Mouse (Mus musculus) forebrain, embryonic 14.5 days (tissue): ENCODE measurements at regions not wholly inside any gene's neighbourhood (a gene's known extent, or its start where the extent isn't known, plus 50 kb on each side); places are given as distances from the start of the nearest gene placed in this dataset.

Source experiments
- ATAC-seq: fragments of 200-750 bp; cut with Nextera tagmentation; 2 replicates; pipeline ENCODE4 v1.8.0; 2017; ENCODE audit warnings: mild to moderate bottlenecking, moderate library complexity
- DNase-seq: peaks from one replicate; pipeline ENCODE4 v3.0.0-alpha.2; 2015; ENCODE audit warnings: low spot score
- H3K27ac ChIP-seq: fragments of 300-500 bp; sonication (generic); 2 replicates; pipeline ENCODE4 v1.5.1; 2014; ENCODE audit warnings: low read depth, mild to moderate bottlenecking, control low read depth, low read length, moderate library complexity
- H3K27me3 ChIP-seq: fragments of 300-500 bp; sonication (generic); replicated peaks from 2 replicates; pipeline ENCODE4 v1.6.1; 2014; ENCODE audit warnings: low read length, control low read depth, mixed read lengths; ENCODE audit not compliant: control insufficient read depth, insufficient read depth
- H3K36me3 ChIP-seq: fragments of 300-500 bp; sonication (generic); 2 replicates; pipeline ENCODE4 v1.6.1; 2014; ENCODE audit warnings: low read length, control low read depth; ENCODE audit not compliant: control insufficient read depth, insufficient read depth
- H3K4me1 ChIP-seq: fragments of 300-500 bp; sonication (generic); 2 replicates; pipeline ENCODE4 v1.6.1; 2014; ENCODE audit warnings: antibody characterized with exemption, low read length, control low read depth; ENCODE audit not compliant: control insufficient read depth, insufficient read depth
- H3K4me2 ChIP-seq: fragments of 300-500 bp; sonication (generic); 2 replicates; pipeline ENCODE4 v1.6.1; 2014; ENCODE audit warnings: mild to moderate bottlenecking, control low read depth, low read length
- H3K4me3 ChIP-seq: fragments of 300-500 bp; sonication (generic); 2 replicates; pipeline ENCODE4 v1.5.1; 2014; ENCODE audit warnings: low read depth, low read length, control low read depth
- H3K9ac ChIP-seq: fragments of 300-500 bp; sonication (generic); 2 replicates; pipeline ENCODE4 v1.6.1; 2014; ENCODE audit warnings: mild to moderate bottlenecking, low read length, control low read depth, moderate library complexity
- H3K9me3 ChIP-seq: fragments of 300-500 bp; sonication (generic); replicated peaks from 2 replicates; pipeline ENCODE4 v1.6.1; 2016; ENCODE audit warnings: low read length, control low read depth, mixed read lengths; ENCODE audit not compliant: control insufficient read depth
- WGBS: fragments of 180-500 bp; shearing (Covaris S2); extraction: QIAGEN DNeasy Blood & Tissue Kit; methylation state at CpG from one replicate; pipeline ENCODE4 v1.1.7; 2014; 5-methylcytosine and 5-hydroxymethylcytosine counted together

DNA sequence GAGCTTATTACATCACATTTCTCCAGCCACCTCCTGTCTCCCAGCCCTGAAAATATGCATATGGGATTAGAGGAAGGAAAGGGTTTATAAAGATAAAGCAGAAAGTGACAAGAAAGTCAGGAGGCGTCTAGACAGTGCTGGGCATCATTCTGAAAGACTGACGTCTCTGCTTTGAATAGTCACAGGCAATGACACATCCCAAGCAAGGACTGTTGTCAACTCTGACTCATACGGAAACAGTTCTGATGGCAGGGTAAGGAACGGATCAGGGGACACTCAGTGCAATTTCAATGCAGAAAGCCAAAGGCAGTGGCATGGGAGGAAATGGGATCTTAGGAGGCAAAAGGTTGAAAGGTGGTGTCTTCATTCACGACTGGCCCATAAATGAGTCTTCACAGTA lies 380.9 kb upstream of the Cblb start:
- H3K9ac ChIP-seq, result no peak overlapping the region
- no peaks in the 10 kb centered on the region for H3K36me3 ChIP-seq
- no peaks in the 10 kb centered on the region for H3K4me1 ChIP-seq
- no peak overlapping the region for H3K27ac ChIP-seq
- H3K27me3 ChIP-seq, result no peaks in the 10 kb centered on the region
- H3K9me3 ChIP-seq, result no peaks in the 10 kb centered on the region
- 79% methylated on average over 5 of the region's 5 CpGs for WGBS
- H3K4me3 ChIP-seq, result no peak overlapping the region
- no peak overlapping the region for H3K4me2 ChIP-seq
- ATAC-seq (no peak), DNase-seq (no peak)

DNA sequence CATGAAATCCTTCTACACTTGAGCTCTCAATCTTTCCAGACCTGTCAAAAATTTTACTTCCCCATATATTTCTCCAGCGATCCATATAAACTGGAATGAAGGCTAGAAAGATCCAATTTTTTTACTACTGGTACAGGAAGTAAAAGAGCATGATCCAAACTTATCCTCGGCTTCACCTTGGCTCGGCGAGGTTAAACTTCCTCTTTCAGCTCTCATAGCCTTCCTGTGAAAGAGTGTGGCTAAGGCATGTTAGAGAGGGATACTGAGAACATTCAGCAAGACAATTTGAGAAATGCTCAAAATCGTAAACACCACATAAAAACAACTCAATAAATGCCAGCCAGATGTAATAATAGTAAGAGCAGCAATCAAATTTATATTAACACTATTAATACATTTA lies 380.3 kb upstream of the Cblb start:
- no peaks in the 10 kb centered on the region for H3K27me3 ChIP-seq
- no peak overlapping the region for H3K27ac ChIP-seq
- H3K4me2 ChIP-seq, result no peak overlapping the region
- no peaks in the 10 kb centered on the region for H3K9me3 ChIP-seq
- no peaks in the 10 kb centered on the region for H3K36me3 ChIP-seq
- no peak overlapping the region for H3K9ac ChIP-seq
- 90% methylated on average over 5 of the region's 5 CpGs for WGBS
- no peak overlapping the region for H3K4me3 ChIP-seq
- no peaks in the 10 kb centered on the region for H3K4me1 ChIP-seq
- DNase-seq (no peak), ATAC-seq (no peak)

DNA sequence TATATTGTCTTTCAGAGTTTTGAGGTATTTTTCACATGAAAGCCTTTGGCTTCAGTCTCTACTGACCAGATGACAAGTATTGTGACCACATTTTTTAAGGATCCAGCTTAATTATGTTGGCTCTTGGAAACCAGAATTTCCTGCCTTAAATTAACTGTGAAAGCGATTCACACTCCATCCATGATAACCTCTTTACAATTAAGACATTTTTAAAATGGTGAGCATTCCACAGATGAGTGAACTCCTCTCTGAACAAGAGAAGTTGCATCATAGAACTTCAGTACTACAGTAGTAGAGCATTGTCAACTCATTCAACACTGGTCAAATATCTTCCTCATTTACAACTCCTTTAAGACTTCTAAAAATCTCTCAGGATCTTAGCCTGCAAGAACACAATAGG lies 369.3 kb upstream of the Cblb start:
- no peak for ATAC-seq
- Histone ChIP-seq H3K36me3 (no peaks in the 10 kb centered on the region), H3K4me2 (no peak overlapping the region), H3K9ac (no peak overlapping the region), H3K4me1 (no peaks in the 10 kb centered on the region), H3K27me3 (no peaks in the 10 kb centered on the region), H3K27ac (no peak overlapping the region), H3K9me3 (no peaks in the 10 kb centered on the region), H3K4me3 (no peak overlapping the region)
- WGBS, result 94% methylated on average over 1 of the region's 1 CpGs
- no peak for DNase-seq

DNA sequence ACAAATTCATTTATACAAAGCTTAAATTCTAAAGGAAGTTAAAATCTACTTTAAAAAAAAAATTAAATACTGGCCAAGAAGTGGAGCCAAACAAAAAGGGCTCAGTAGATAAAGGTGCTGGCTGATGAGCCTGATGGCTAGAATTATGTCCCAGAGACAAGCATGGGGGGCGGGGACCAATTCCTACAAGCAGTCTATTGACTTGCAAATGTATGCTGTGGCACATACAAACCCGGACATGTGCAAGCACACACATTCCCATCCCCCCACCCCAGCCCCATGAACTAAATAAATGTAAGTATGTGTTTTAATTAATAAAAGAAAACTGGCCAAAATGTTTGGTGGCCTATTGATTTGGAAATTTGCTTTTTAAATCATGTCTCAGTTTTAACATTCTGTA lies 366.7 kb upstream of the Cblb start:
- Histone ChIP-seq H3K27ac (no peak overlapping the region), H3K9ac (no peak overlapping the region), H3K36me3 (no peaks in the 10 kb centered on the region), H3K4me2 (no peak overlapping the region), H3K27me3 (no peaks in the 10 kb centered on the region), H3K4me1 (no peaks in the 10 kb centered on the region), H3K9me3 (no peaks in the 10 kb centered on the region), H3K4me3 (no peak overlapping the region)
- peak; percentile 62; the same call in 1 of the 2 replicates for ATAC-seq
- DNase-seq, result peak; percentile 49
- WGBS, result 29% methylated on average over 2 of the region's 2 CpGs

DNA sequence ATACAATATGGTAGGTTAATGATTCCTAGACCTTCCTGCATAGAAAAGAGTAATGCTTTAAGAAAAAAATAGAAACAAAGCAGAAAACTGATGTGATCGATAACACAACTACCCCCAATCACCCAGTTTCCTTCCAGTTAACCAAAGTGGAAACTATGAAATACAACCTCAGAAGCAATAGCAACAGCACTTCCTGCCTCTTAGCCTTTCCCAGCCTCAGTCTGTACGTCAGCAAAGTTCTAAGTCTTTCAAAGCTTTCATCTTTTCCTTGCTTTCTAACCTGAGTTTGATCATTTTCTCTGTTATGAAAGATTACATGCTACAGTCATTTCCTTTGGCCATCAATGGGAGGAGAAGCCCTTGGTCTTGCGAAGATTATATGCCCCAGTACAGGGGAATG lies 355.9 kb upstream of the Cblb start:
- Histone ChIP-seq H3K27ac (no peak overlapping the region), H3K27me3 (no peaks in the 10 kb centered on the region), H3K4me2 (no peak overlapping the region), H3K4me3 (no peak overlapping the region), H3K4me1 (no peaks in the 10 kb centered on the region), H3K36me3 (no peaks in the 10 kb centered on the region), H3K9me3 (no peaks in the 10 kb centered on the region), H3K9ac (no peak overlapping the region)
- no peak for ATAC-seq
- no peak for DNase-seq
- WGBS, result 91% methylated on average over 3 of the region's 3 CpGs

DNA sequence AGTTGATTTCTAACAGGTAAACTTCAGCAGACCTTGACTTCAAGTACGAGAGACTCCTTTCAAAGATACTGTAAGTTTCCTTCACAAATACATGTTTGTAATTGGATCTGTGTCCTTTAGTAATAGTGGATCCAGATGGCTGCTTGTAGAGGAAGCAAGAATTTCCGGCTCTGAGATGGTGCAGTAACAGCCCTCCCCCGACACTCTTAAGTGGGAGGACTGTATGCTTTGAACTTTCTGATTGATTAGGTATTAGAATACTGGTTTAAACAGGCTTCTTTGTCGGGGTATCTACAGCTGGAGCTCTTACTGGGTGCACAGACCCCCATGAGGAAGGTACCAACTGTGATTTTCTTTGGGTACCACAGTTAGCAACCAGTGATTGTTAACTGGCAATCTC lies 355.0 kb upstream of the Cblb start:
- Histone ChIP-seq H3K27ac (no peak overlapping the region), H3K4me3 (no peak overlapping the region), H3K9me3 (no peaks in the 10 kb centered on the region), H3K9ac (no peak overlapping the region), H3K4me2 (no peak overlapping the region), H3K27me3 (no peaks in the 10 kb centered on the region), H3K4me1 (no peaks in the 10 kb centered on the region), H3K36me3 (no peaks in the 10 kb centered on the region)
- DNase-seq (no peak), ATAC-seq (no peak)
- WGBS, result 71% methylated on average over 4 of the region's 4 CpGs

DNA sequence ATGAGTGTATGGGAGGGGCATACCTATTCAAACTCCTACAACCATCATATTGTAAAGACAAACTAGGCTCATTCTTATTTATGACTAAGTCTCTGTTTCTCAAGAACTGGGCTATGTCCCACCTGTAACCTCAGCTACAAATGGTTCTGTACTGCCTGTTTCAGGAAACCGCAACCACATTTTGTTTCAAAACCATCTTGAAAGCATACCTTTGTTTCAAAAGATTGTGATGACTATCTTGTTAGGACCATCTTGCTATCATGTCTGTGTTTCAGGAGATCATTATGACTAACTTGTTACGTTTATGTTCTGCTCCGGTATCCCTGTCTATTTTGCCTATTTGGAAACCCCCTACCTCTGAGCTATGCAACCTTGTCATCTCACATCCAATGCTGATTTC lies 340.2 kb upstream of the Cblb start:
- no peak overlapping the region for H3K27ac ChIP-seq
- ATAC-seq (no peak), DNase-seq (no peak)
- H3K9ac ChIP-seq, result no peak overlapping the region
- no peaks in the 10 kb centered on the region for H3K36me3 ChIP-seq
- H3K4me2 ChIP-seq, result no peak overlapping the region
- no peaks in the 10 kb centered on the region for H3K27me3 ChIP-seq
- H3K4me3 ChIP-seq, result no peak overlapping the region
- H3K4me1 ChIP-seq, result no peaks in the 10 kb centered on the region
- no peaks in the 10 kb centered on the region for H3K9me3 ChIP-seq
- 96% methylated on average over 3 of the region's 3 CpGs for WGBS

DNA sequence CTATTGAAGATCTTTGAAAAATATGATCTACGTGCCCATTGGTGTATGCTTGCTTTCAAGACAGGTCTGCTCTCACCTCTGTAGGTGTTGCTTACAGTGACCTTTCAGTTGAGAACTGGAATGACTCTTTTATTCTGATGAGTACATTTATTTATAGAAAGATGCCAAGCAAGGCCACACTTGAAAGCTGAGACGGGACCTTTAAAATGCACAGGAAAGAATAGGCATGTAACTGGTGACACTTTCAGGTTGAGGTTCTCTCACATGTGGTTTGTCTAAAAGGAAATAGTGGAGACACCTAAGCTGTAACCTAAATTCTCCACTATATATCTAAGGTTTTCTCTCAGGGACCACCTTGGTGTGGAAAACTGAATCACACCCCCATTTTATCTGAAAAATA lies 326.0 kb upstream of the Cblb start:
- 85% methylated on average over 2 of the region's 2 CpGs for WGBS
- ATAC-seq, result no peak
- Histone ChIP-seq H3K9me3 (no peaks in the 10 kb centered on the region), H3K4me3 (no peak overlapping the region), H3K4me1 (no peaks in the 10 kb centered on the region), H3K27ac (no peak overlapping the region), H3K36me3 (no peaks in the 10 kb centered on the region), H3K9ac (no peak overlapping the region), H3K27me3 (no peaks in the 10 kb centered on the region), H3K4me2 (no peak overlapping the region)
- DNase-seq, result no peak

DNA sequence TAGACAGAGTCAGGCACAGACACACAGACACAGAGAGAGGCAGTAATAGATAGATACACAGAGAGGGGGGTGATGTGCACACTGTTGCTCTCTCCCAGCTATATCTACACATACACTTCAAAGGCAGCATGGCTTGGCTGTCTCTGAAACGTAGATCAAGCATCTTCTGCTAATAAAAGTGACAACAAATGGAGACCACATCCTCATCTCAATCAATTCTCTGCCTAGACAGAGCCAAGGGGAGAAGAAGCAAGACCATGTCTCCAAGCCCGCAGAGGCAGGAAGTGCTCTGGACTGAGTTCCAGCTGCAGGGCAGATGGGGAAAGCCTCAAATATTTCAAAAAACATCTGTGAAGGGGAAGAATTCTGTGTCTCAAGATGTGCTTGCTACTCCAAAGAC lies 312.3 kb upstream of the Cblb start:
- no peaks in the 10 kb centered on the region for H3K27me3 ChIP-seq
- no peak for DNase-seq
- 75% methylated on average over 2 of the region's 2 CpGs for WGBS
- no peak overlapping the region for H3K9ac ChIP-seq
- no peak overlapping the region for H3K4me2 ChIP-seq
- no peaks in the 10 kb centered on the region for H3K36me3 ChIP-seq
- H3K9me3 ChIP-seq, result no peaks in the 10 kb centered on the region
- H3K4me3 ChIP-seq, result no peak overlapping the region
- no peaks in the 10 kb centered on the region for H3K4me1 ChIP-seq
- no peak overlapping the region for H3K27ac ChIP-seq
- no peak for ATAC-seq

DNA sequence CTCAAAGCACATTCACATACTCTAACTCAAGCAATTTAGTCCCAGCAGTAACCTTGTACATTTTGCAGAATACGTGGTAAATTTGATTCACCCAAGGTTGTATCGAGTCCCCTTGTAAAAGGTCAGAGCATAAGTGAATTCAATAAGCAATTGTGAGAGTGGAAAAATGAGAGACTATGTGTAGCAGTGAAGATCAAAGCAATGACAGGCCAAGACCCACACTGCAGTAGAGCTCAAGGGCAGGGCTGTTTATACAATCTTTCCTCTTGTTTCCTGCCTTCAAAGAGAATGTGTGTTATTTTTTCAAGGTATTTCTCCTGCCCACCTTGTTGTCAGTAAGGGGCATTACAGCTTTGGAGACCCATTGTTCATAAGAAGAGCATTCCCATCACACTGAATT lies 311.4 kb upstream of the Cblb start:
- no peak overlapping the region for H3K4me3 ChIP-seq
- 91% methylated on average over 2 of the region's 2 CpGs for WGBS

More for the DNA sequence above, 311.4 kb upstream of the Cblb start:
- Histone ChIP-seq H3K36me3 (no peaks in the 10 kb centered on the region), H3K9me3 (no peaks in the 10 kb centered on the region), H3K27ac (no peak overlapping the region), H3K27me3 (no peaks in the 10 kb centered on the region), H3K4me1 (no peaks in the 10 kb centered on the region), H3K4me2 (no peak overlapping the region), H3K9ac (no peak overlapping the region)
- no peak for ATAC-seq
- DNase-seq, result no peak
